Mouse (Mus musculus) kidney, adult 2 months (tissue): Measurements from ENCODE around the gene Mettl16.

Experiments used
- CTCF ChIP-seq: fragments of 200-500 bp; conservative IDR thresholded peaks from 2 replicates; pipeline ENCODE4 v1.5.1; 2011; ENCODE audit warnings: low read depth, mild to moderate bottlenecking, control low read depth, low read length, moderate library complexity, mixed read lengths; ENCODE audit not compliant: insufficient read depth, insufficient read length
- POLR2A ChIP-seq: fragments of 200-500 bp; IDR thresholded peaks from one replicate; pipeline ENCODE4 v1.6.1; 2011; ENCODE audit warnings: low read depth, low read length, control low read depth

DNA sequence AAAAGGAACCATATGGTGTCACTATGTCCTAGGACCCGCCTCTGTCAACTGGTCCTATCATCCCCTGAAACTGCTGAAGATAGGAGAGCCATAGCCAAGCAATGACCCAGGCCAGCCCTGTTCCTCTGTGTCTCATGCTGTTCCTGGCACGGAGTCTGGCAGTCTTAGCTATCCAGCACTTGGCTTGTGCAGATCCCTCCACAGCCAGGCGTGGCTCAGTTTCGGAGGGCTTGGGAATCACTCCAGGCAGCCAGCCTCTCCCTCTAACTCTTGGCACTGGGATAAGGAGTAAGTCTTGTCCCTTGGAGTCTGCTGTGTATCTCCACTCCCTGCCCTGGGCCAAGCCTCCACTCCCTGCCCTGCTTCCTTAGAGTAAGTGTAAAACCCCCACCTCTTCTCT lies 96.0 kb downstream of the Mettl16 start:
- TF ChIP-seq CTCF (no peak), POLR2A (no peak)
